Mouse (Mus musculus) heart, adult 2 months (tissue): ENCODE data around the gene Pms1. TPM values are rescaled to one million over a fixed set of nuclear protein-coding genes. Genes with fewer than 3 reads are reported as not detected.

Source experiments
- DNase-seq, 2 experiments: peaks; one replicate each; pipeline ENCODE4 v3.0.0; 2021
- H3K27ac ChIP-seq: fragments of 200-600 bp; 2 replicates; pipeline ENCODE4 v1.8.1; 2022
- H3K27me3 ChIP-seq: fragments of 200-500 bp; 2 replicates; pipeline ENCODE4 v1.6.1; 2012; ENCODE audit warnings: mild to moderate bottlenecking, low read length, inconsistent platforms, mixed read lengths; ENCODE audit not compliant: control insufficient read depth, insufficient read depth
- H3K36me3 ChIP-seq: fragments of 200-500 bp; 2 replicates; pipeline ENCODE4 v1.6.1; 2012; ENCODE audit warnings: low read length, inconsistent platforms; ENCODE audit not compliant: control insufficient read depth, insufficient read depth
- H3K4me1 ChIP-seq: fragments of 200-500 bp; 2 replicates; pipeline ENCODE4 v1.6.1; 2011; ENCODE audit warnings: low read length; ENCODE audit not compliant: control insufficient read depth, insufficient read depth
- H3K4me3 ChIP-seq: fragments of 200-600 bp; 2 replicates; pipeline ENCODE4 v1.8.1; 2022
- H3K79me2 ChIP-seq: fragments of 200-500 bp; replicated peaks from 2 replicates; pipeline ENCODE4 v1.6.1; 2012; ENCODE audit warnings: mild to moderate bottlenecking, inconsistent platforms, low read length, moderate library complexity, mixed read lengths; ENCODE audit not compliant: control insufficient read depth, insufficient read depth
- H3K9ac ChIP-seq: fragments of 200-500 bp; 2 replicates; pipeline ENCODE4 v1.6.1; 2012; ENCODE audit warnings: low read depth, mild to moderate bottlenecking, control low read depth, inconsistent platforms, low read length, mixed read lengths
- CTCF ChIP-seq: fragments of 200-600 bp; IDR thresholded peaks from 2 replicates; pipeline ENCODE4 v1.8.1; 2022; ENCODE audit warnings: antibody characterized with exemption, mild to moderate bottlenecking, moderate library complexity
- EP300 ChIP-seq: fragments of 200-500 bp; IDR thresholded peaks from 2 replicates; pipeline ENCODE4 v1.6.1; 2011; ENCODE audit warnings: low read depth, low read length, control low read depth; ENCODE audit not compliant: insufficient read depth
- POLR2A ChIP-seq: fragments of 200-500 bp; IDR thresholded peaks from 2 replicates; pipeline ENCODE4 v1.6.1; 2011; ENCODE audit warnings: mild to moderate bottlenecking, low read depth, low read length, control low read depth; ENCODE audit not compliant: insufficient read depth
- WGBS: fragments of 180-500 bp; shearing (Covaris S2); methylation state at CpG from one replicate; pipeline ENCODE4 v1.1.7; 2018; 5-methylcytosine and 5-hydroxymethylcytosine counted together
- intact Hi-C: fragments of 180-260 bp; cut with DNase I; formaldehyde crosslinking; loops from one replicate; pipeline ENCODE4 v1.15.1; 2025
- polyA plus RNA-seq: library from polyadenylated mRNA; depleted of rRNA; stranded (reverse); fragments of >200 nt; gene quantifications from 2 replicates; pipeline ENCODE4 v1.2.3, GENCODE M21; 2012
- total RNA-seq, 2 experiments: library from RNA; stranded (reverse); gene quantifications; 2 replicates each; pipeline ENCODE4 v1.2.3; 2021

Gene Pms1
- total and polyA plus RNA-seq, 3 experiments, result 2.0 to 13.8 (median 10.9) TPM

DNA sequence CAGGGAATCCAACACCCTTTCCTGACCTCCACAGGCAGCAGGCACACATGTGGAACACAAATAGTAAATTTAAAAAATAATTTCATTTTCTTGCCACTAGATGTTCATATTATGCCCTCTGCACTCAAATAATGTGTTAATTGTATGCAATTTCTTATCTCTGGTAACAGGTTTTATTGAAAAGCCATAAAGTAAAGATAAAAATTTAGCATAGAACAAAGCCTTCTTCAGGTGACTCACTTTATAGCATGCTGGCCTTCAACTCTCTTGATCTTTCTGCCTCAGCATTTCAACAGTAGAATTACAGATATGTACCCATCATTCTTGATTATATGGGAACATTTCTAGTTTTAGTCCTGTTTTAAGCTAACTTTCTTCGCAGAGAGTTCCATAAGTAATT lies 27.5 kb upstream of the Pms1 start:
- intact Hi-C loops, result no loop called here
- Histone ChIP-seq H3K4me3 (no peak overlapping the region), H3K27ac (no peak overlapping the region), H3K36me3 (peaks cover 2% of the 10 kb centered on the region; the same call in 1 of the 2 replicates), H3K79me2 (no peaks in the 10 kb centered on the region), H3K4me1 (no peaks in the 10 kb centered on the region), H3K27me3 (no peaks in the 10 kb centered on the region), H3K9ac (no peak overlapping the region)
- no peak for TF ChIP-seq EP300
- no peak for TF ChIP-seq CTCF
- TF ChIP-seq POLR2A, result no peak
- 100% methylated on average over 1 of the region's 1 CpGs for WGBS
- DNase-seq, result no peak

DNA sequence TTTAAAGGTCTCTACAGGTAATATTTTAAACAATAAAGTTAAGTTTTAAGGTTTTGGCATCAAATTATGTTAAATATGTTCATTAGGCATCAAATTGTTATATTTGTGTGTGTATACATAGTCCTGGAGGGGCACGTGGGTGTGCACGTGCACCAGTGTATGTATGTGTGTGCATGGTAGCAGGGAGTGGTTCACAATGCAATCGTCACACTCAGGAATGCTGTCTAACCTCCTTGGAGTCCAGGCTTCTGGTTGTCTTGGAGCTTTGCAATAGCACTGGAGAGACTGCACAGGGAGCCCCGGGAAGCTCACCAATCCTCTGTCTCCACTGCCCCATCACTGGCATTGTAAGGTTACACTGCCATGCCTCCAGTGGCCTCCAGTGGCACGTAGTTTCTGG lies 26.4 kb upstream of the Pms1 start:
- Histone ChIP-seq H3K4me1 (no peaks in the 10 kb centered on the region), H3K36me3 (peaks cover 4% of the 10 kb centered on the region), H3K27ac (no peak overlapping the region), H3K9ac (no peak overlapping the region), H3K27me3 (no peaks in the 10 kb centered on the region), H3K4me3 (no peak overlapping the region), H3K79me2 (no peaks in the 10 kb centered on the region)
- TF ChIP-seq EP300 (no peak), POLR2A (no peak), CTCF (no peak)
- intact Hi-C loops, result no loop called here
- 92% methylated on average over 5 of the region's 5 CpGs for WGBS
- no peak for DNase-seq

DNA sequence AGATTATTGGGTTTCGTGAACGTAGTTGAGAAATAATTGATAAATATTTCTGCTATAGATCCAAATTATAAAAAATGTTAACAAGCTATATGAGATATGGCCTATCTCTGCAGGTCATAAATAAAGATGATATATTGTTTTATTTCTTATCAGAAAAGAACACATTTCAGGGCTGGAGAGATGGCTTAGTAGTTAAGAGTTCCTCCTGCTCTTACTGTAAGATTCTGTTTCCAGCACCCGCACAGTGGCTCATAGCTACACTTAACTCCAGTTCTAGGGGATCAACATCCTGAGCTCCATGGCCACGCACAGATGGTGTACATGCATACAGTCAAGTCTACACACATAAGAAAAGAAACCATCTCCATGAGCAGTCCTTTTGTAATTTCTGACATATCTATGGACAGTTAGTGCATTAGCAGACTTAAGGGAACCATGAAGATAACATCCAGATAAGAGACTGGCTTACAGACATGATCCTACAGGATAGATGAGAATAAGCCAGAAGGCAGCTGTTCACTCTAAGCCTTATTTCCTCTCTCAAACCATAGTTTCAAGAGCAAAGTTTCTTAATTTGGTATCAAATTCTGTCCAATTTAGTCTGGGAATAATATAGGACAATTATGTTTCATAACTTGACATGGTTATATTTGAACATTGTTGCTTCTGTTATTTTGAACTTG lies 25.0 kb upstream of the Pms1 start:
- Histone ChIP-seq H3K27me3 (no peaks in the 10 kb centered on the region), H3K4me1 (no peaks in the 10 kb centered on the region; the same call in 1 of the 2 replicates), H3K4me3 (no peak overlapping the region), H3K27ac (no peak overlapping the region), H3K36me3 (peaks cover 12% of the 10 kb centered on the region), H3K79me2 (no peaks in the 10 kb centered on the region), H3K9ac (no peak overlapping the region)
- WGBS, result 95% methylated on average over 4 of the region's 4 CpGs
- TF ChIP-seq CTCF, result no peak
- intact Hi-C loops, result no loop called here
- DNase-seq, result no peak

DNA sequence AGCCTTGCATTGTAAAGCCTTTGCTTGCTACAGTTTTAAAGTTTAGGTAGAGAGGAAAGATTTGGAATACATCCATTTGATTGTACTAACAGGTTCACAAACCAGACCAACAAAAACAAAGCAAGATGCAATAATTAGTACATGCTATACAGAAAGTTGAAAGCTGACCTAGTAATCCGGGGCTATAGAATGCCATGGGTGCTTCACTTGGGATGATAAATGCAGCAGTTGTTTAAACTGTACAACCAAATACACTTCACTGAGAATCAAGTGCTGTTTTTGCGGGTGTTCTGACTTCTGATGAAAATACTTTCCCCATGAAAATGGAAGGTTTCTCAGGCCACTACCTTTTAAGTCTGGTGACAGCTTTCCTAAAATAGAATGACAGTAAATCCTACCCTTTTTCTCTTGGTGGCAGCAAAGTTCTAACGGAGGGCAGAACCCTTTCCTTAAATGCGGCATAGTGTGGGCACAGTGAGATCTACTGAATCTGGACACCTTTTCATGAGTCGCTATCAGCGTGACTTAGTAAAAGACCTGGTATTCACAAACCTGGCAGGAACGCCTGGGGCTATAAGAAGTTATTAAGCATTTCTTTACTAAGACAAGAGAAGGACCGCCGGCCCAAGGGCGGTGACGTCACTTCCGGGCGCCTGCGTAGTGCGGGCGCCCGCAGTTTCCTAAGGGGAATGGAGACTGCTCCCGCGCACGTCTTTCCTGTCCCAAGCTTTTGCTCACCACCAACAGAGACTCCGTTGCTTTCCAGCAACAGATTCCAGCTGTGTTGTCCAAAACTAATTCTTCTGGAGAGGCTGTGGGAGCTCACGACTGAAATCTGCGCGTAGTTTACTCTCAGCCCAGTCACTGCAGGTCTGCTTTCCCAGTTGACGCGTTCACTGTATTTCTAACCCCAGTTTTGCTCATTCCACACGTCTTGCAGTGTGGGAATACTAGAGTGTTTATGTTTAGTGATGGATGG lies 16.5 kb upstream of the Pms1 start, which contains the start of gene Osgepl1:
Gene Osgepl1 (plus strand): TSS at position 636 of the 979 bp plus-strand sequence.
- TF ChIP-seq POLR2A (peak; percentile 87), CTCF (peak; percentile 36), EP300 (0 out of 2 replicates have a peak, but pooled peaks have one; percentile 30)
- H3K27me3 ChIP-seq, result no peaks in the 10 kb centered on the region
- peak within 1 kb of the TSS; percentile 87 for H3K4me3 ChIP-seq
- intact Hi-C loops, result loop anchor here (2.0 to 5.0 kb wide), 2 partner anchors 16 to 39 kb away; partner anchors contain the start of genes Asdurf, Asnsd1, Gm28551 and Gm28778
- peak within 1 kb of the TSS; percentile 97 for H3K27ac ChIP-seq
- peak; percentile 89 to 90 for DNase-seq
- peak within 1 kb of the TSS; percentile 88 for H3K9ac ChIP-seq
- no peaks in the 10 kb centered on the region; the same call in 1 of the 2 replicates for H3K4me1 ChIP-seq
- peaks cover 26% of the 10 kb centered on the region for H3K36me3 ChIP-seq
- no peaks in the 10 kb centered on the region for H3K79me2 ChIP-seq
- WGBS, result 2% methylated on average over 27 of the region's 27 CpGs

DNA sequence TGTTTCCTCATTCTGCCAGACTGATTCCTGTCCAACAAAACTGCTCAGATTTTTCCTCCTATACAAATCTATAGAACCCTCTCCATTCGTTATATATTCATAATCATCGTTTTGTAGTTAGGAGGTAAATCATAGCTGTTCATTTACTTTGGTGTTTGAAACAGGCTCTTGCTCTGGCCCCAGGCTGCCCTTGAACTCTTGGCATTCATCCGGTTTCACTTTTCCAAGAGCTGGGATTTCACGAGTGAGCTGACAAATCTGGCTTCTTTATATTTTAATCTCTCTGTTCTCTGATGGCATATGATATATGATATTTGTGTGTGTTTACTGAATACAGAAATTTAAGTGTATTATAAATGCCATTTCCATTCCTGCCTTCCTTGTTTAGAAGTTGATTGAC lies 3.7 kb upstream of the Pms1 start:
- Histone ChIP-seq H3K4me3 (no peak overlapping the region), H3K27me3 (no peaks in the 10 kb centered on the region), H3K9ac (no peak overlapping the region), H3K79me2 (no peaks in the 10 kb centered on the region), H3K27ac (no peak overlapping the region), H3K4me1 (no peaks in the 10 kb centered on the region), H3K36me3 (no peaks in the 10 kb centered on the region; the same call in none of the 2 replicates)
- intact Hi-C loops, result no loop called here
- TF ChIP-seq POLR2A, result no peak
- DNase-seq, result no peak
- 74% methylated on average over 4 of the region's 4 CpGs for WGBS

DNA sequence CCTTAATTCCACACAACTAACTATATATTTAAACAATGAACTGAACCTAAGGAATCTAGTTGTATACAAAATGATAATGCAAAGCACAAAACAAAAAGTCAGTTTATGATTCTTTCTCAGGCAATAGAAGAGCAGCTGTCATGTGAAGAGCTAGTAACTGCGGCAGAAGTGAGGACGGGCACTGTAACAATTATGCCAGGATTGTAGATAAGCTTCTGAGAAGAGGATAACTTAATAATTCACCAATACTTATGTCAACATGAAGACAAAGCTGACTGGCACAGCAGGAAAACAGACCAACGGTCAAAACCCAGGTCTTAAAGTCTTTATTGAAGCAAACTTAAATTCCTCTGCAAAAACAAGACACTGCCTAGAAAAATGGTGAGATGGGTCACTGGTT lies 5.6 kb downstream of the Pms1 start:
- H3K9ac ChIP-seq, result no peak overlapping the region
- no peak overlapping the region for H3K27ac ChIP-seq
- no peaks in the 10 kb centered on the region for H3K4me1 ChIP-seq
- intact Hi-C loops, result no loop called here
- WGBS, result 60% methylated on average over 3 of the region's 3 CpGs
- DNase-seq, result no peak
- TF ChIP-seq CTCF (no peak), EP300 (no peak), POLR2A (no peak)
- no peaks in the 10 kb centered on the region for H3K79me2 ChIP-seq
- H3K36me3 ChIP-seq, result no peaks in the 10 kb centered on the region
- H3K4me3 ChIP-seq, result no peak overlapping the region
- no peaks in the 10 kb centered on the region for H3K27me3 ChIP-seq
